Comparison of ENCODE assay signal across 8 mouse cellular contexts in genomic region chr9:59486076-59486518, GRCm38 (mm10). TPM values are rescaled to one million over a fixed set of nuclear protein-coding genes. Genes with fewer than 3 reads are reported as not detected.
DNase-seq lines count a peak whose midpoint lies in the region; ATAC-seq and TF ChIP-seq lines count a peak whose summit lies in the region.

No protein-coding gene starts in this region.

- no peak for DNase-seq in kidney, adult 2 months
- DNase-seq in kidney, postnatal 10 days, result no peak
- DNase-seq in embryonic facial prominence, embryonic 11.5 days (ENCODE audit: low spot score), result no peak
- DNase-seq in cerebellum, adult 11-12 months, result no peak
- no peak for DNase-seq in left cerebral cortex, postnatal 36 days (ENCODE audit: low spot score in 2 of 2)

- peak; percentile 74 for ATAC-seq in embryonic facial prominence, embryonic 11.5 days (replicated peaks; ENCODE audit: insufficient number of reproducible peaks, low FRiP score, low TSS enrichment, low read depth)
- peak; percentile 80 for ATAC-seq in intestine, embryonic 16.5 days
- peak; percentile 74; the same call in 1 of the 2 replicates for ATAC-seq in midbrain, embryonic 16.5 days

- WGBS in kidney, adult 2 months, result under 1% methylated on average over 63 of the region's 71 CpGs
- under 1% methylated on average over 65 of the region's 71 CpGs for WGBS in embryonic facial prominence, embryonic 11.5 days
- under 1% methylated on average over 54 of the region's 71 CpGs for WGBS in intestine, embryonic 16.5 days
- under 1% methylated on average over 29 of the region's 71 CpGs for WGBS in midbrain, embryonic 16.5 days

- H3K4me1 ChIP-seq in kidney, adult 2 months (ENCODE audit: control insufficient read depth, insufficient read depth, low read length), result peaks cover 6% of the 10 kb centered on the region; the same call in 1 of the 2 replicates
- peaks cover 34% of the 10 kb centered on the region for H3K4me1 ChIP-seq in E14TG2a.4 (replicated peaks; ENCODE audit: low read depth, low read length)
- no peaks in the 10 kb centered on the region for H3K4me1 ChIP-seq in embryonic facial prominence, embryonic 11.5 days (ENCODE audit: control insufficient read depth, insufficient read depth, low read length)
- H3K4me1 ChIP-seq in intestine, embryonic 16.5 days (ENCODE audit: control insufficient read depth, insufficient read depth, low read length), result peaks cover 5% of the 10 kb centered on the region
- H3K4me1 ChIP-seq in midbrain, embryonic 16.5 days (ENCODE audit: control insufficient read depth, insufficient read depth, low read length), result peaks cover 24% of the 10 kb centered on the region

- intact Hi-C loops in left cerebral cortex, postnatal 36 days (cut with DNase I), result loop anchor here (1.0 to 2.0 kb wide), 3 partner anchors 53 to 195 kb away; partner anchors contain the start of genes Adpgk, Bbs4, Hexa and Tmem202

- no peaks in the 10 kb centered on the region for H3K9me3 ChIP-seq in E14TG2a.4 (ENCODE audit: low read length)
- no peaks in the 10 kb centered on the region for H3K9me3 ChIP-seq in embryonic facial prominence, embryonic 11.5 days (replicated peaks; ENCODE audit: control insufficient read depth, low read length)
- H3K9me3 ChIP-seq in intestine, embryonic 16.5 days (ENCODE audit: control insufficient read depth, low read length), result no peaks in the 10 kb centered on the region
- H3K9me3 ChIP-seq in midbrain, embryonic 16.5 days (replicated peaks; ENCODE audit: control insufficient read depth, low read length, poor library complexity, severe bottlenecking), result no peaks in the 10 kb centered on the region

- no peaks in the 10 kb centered on the region for H3K36me3 ChIP-seq in kidney, adult 2 months (ENCODE audit: control insufficient read depth, insufficient read depth, low read length)
- peaks cover 9% of the 10 kb centered on the region; the same call in 1 of the 2 replicates for H3K36me3 ChIP-seq in E14TG2a.4 (ENCODE audit: insufficient read depth, low read length)
- no peaks in the 10 kb centered on the region for H3K36me3 ChIP-seq in embryonic facial prominence, embryonic 11.5 days (replicated peaks; ENCODE audit: control insufficient read depth, insufficient read depth, low read depth, low read length)
- no peaks in the 10 kb centered on the region for H3K36me3 ChIP-seq in intestine, embryonic 16.5 days (ENCODE audit: control insufficient read depth, insufficient read depth, low read length)
- H3K36me3 ChIP-seq in midbrain, embryonic 16.5 days (ENCODE audit: control insufficient read depth, insufficient read depth, low read length), result no peaks in the 10 kb centered on the region

- TF ChIP-seq POLR2A in kidney, adult 2 months (IDR thresholded peaks at IDR 0.05; ENCODE audit: low read depth, low read length), result no peak

- peak overlapping the region; percentile 92 for H3K4me3 ChIP-seq in kidney, adult 2 months (ENCODE audit: insufficient read depth, low read depth, low read length)
- peak overlapping the region; percentile 96 for H3K4me3 ChIP-seq in E14TG2a.4 (replicated peaks; ENCODE audit: low read length)
- H3K4me3 ChIP-seq in embryonic facial prominence, embryonic 11.5 days (ENCODE audit: low read depth, low read length), result peak overlapping the region; percentile 100
- peak overlapping the region; percentile 98 for H3K4me3 ChIP-seq in intestine, embryonic 16.5 days (ENCODE audit: low read length)
- H3K4me3 ChIP-seq in midbrain, embryonic 16.5 days (ENCODE audit: low read depth, low read length), result peak overlapping the region; percentile 100

- peak overlapping the region; percentile 99 for H3K9ac ChIP-seq in embryonic facial prominence, embryonic 11.5 days (replicated peaks; ENCODE audit: low read length)
- peak overlapping the region; percentile 99 for H3K9ac ChIP-seq in intestine, embryonic 16.5 days (ENCODE audit: low read depth, low read length)
- peak overlapping the region; percentile 98 for H3K9ac ChIP-seq in midbrain, embryonic 16.5 days (ENCODE audit: low read depth, low read length)

- H3K4me2 ChIP-seq in embryonic facial prominence, embryonic 11.5 days (ENCODE audit: low read depth, low read length), result peak overlapping the region; percentile 74
- peak overlapping the region; percentile 86; the same call in 1 of the 2 replicates for H3K4me2 ChIP-seq in intestine, embryonic 16.5 days (ENCODE audit: low read depth, low read length)
- peak overlapping the region; percentile 98 for H3K4me2 ChIP-seq in midbrain, embryonic 16.5 days (ENCODE audit: low read length)

- peak overlapping the region; percentile 92 for H3K27ac ChIP-seq in kidney, adult 2 months (ENCODE audit: insufficient read depth, low read depth, low read length)
- peak overlapping the region; percentile 98 for H3K27ac ChIP-seq in embryonic facial prominence, embryonic 11.5 days (replicated peaks; ENCODE audit: low read depth, low read length)
- H3K27ac ChIP-seq in intestine, embryonic 16.5 days (ENCODE audit: low read length), result peak overlapping the region; percentile 97
- H3K27ac ChIP-seq in midbrain, embryonic 16.5 days (ENCODE audit: low read length), result peak overlapping the region; percentile 99

- no peaks in the 10 kb centered on the region for H3K27me3 ChIP-seq in kidney, adult 2 months (replicated peaks; ENCODE audit: control insufficient read depth, insufficient read depth, low read length)
- no peaks in the 10 kb centered on the region for H3K27me3 ChIP-seq in E14TG2a.4 (ENCODE audit: insufficient read depth, low read length)
- no peaks in the 10 kb centered on the region for H3K27me3 ChIP-seq in embryonic facial prominence, embryonic 11.5 days (ENCODE audit: control insufficient read depth, insufficient read depth, low read length)
- H3K27me3 ChIP-seq in intestine, embryonic 16.5 days (replicated peaks; ENCODE audit: control insufficient read depth, insufficient read depth, low read length), result no peaks in the 10 kb centered on the region
- no peaks in the 10 kb centered on the region for H3K27me3 ChIP-seq in midbrain, embryonic 16.5 days (ENCODE audit: control insufficient read depth, insufficient read depth, low read depth, low read length)

- no peak for TF ChIP-seq CTCF in kidney, adult 2 months (conservative IDR thresholded peaks at IDR 0.05; ENCODE audit: insufficient read depth, insufficient read length, low read depth, low read length)
- TF ChIP-seq CTCF in E14TG2a.4 (conservative IDR thresholded peaks at IDR 0.05; ENCODE audit: low read length), result no peak

RNA-seq across cellular contexts. Expression of gene Arih1, which starts 0.3 kb away (rescaled TPM):
- polyA plus RNA-seq in kidney, adult 2 months (2012; rRNA removed), result 14.3 and 16.9 TPM in 2 replicates
- 20.4 and 21.1 TPM in 2 replicates for polyA plus RNA-seq in embryonic facial prominence, embryonic 11.5 days (2014; fragmentation: Nextera tagmentation; extraction: Ambion mirVana)
- polyA plus RNA-seq in intestine, embryonic 16.5 days (2015; fragmentation: Nextera tagmentation; extraction: Ambion mirVana), result 7.2 and 7.7 TPM in 2 replicates
- polyA plus RNA-seq in midbrain, embryonic 16.5 days (2015; fragmentation: Nextera tagmentation; extraction: Ambion mirVana), result 14.3 and 17.1 TPM in 2 replicates
- 100 to 1,000 TPM; 101 to 125 TPM for total RNA-seq in left cerebral cortex, postnatal 36 days (2021)

RNA-seq across cellular contexts. Expression of gene Hexa, which starts 53.2 kb away (rescaled TPM):
- polyA plus RNA-seq in kidney, adult 2 months (2012; rRNA removed), result 76.1 and 77.7 TPM in 2 replicates
- polyA plus RNA-seq in embryonic facial prominence, embryonic 11.5 days (2014; fragmentation: Nextera tagmentation; extraction: Ambion mirVana), result 49.4 and 64.0 TPM in 2 replicates
- polyA plus RNA-seq in intestine, embryonic 16.5 days (2015; fragmentation: Nextera tagmentation; extraction: Ambion mirVana), result 179 and 228 TPM in 2 replicates
- polyA plus RNA-seq in midbrain, embryonic 16.5 days (2015; fragmentation: Nextera tagmentation; extraction: Ambion mirVana), result 60.4 and 62.4 TPM in 2 replicates
- 10 to 100 TPM; 47.0 to 50.8 TPM for total RNA-seq in left cerebral cortex, postnatal 36 days (2021)

RNA-seq across cellular contexts. Expression of gene Tmem202, which starts 53.5 kb away (rescaled TPM):
- 0.14 TPM in 1 of 2 replicates, not detected in the other for polyA plus RNA-seq in kidney, adult 2 months (2012; rRNA removed)
- polyA plus RNA-seq in embryonic facial prominence, embryonic 11.5 days (2014; fragmentation: Nextera tagmentation; extraction: Ambion mirVana), result not detected in 2 replicates
- polyA plus RNA-seq in intestine, embryonic 16.5 days (2015; fragmentation: Nextera tagmentation; extraction: Ambion mirVana), result 0.50 and 0.60 TPM in 2 replicates
- 0.94 and 0.97 TPM in 2 replicates for polyA plus RNA-seq in midbrain, embryonic 16.5 days (2015; fragmentation: Nextera tagmentation; extraction: Ambion mirVana)
- 1 to 10 TPM; 3.9 to 5.3 TPM for total RNA-seq in left cerebral cortex, postnatal 36 days (2021)
